Mouse (Mus musculus) urinary bladder, postnatal 10 days (tissue): Measurements from ENCODE around the gene Snapc2.

Experiments used
- DNase-seq: peaks from one replicate; pipeline ENCODE4 v3.0.0; 2022; ENCODE audit warnings: low spot score

The Snapc2 gene

GRCm38 (mm10) chr8:4252934-4253841 is at the start of gene Snapc2:
Gene Snapc2 (plus strand): TSS chr8:4253080.
- peak; percentile 83 for DNase-seq

DNA sequence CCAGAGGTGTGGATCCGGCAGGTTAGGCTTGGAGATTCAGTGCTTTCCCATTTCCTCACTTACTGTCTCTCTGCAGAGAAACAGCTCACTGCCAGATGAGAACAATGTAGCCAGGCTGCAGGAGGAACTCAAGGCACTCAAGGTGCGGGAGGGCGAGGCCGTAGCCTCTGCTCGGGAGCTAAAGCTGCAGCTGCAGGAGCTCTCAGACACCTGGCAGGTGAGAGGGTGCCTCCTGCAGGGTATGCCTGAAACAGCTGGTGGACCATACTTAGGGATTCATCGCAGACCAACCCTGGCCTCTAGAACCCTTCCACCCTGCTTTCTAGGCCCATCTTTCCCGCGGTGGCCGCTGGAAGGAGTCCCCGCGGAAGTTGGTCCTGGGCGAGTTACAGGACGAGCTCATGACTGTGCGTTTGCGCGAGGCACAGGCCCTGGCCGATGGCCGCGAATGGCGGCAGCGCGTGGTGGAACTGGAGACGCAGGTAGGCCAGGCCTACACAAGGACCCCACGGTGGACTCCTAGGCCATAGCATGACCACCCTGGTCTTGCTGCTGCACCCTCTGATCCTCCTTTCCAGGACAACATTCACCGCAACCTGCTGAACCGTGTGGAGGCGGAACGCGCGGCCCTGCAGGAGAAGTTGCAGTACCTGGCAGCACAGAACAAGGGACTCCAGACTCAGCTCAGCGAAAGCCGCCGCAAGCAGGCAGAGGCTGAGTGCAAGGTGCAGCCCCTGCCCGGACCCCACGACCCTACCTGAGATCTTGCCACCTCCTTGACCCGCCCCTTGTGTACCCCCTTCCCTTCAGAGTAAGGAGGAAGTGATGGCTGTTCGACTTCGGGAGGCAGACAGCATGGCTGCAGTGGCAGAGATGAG is 47.4 kb upstream of the Snapc2 start:
- DNase-seq = no peak

DNA sequence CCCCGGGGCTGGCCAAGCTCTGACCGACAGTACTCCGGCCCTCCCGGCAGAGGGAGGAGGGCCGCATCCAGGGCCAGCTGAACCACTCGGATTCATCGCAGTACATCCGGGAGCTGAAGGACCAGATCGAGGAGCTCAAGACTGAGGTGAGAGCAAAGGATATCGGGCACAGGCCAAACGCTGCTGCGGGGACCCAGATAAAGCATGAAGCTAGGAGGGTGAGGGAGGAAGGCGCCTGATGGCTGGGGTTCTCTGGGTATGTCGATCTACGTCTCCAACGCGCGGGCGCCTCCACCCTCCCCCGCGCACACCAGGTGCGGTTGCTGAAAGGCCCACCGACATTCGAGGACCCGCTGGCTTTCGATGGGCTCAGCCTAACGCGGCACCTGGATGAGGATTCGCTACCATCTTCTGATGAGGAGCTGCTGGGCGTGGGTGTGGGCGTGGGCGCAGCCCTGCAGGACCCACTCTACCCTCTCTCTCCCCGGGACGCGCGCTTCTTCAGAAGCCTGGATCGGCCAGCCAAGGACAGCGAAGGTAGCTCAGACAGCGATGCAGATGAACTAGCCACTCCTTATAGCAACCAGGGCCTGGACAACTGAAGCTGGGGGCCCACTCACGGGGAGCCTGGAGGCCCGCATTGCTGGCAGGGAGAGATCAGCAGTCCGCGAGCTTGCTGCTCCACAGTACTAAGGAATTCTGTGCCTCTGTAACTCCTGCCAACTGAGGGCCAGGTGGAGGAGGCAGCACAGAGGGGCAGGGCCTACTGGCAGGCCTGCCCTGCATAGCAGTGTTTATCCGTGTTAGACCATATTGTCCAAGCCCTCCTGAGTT is 46.5 kb upstream of the Snapc2 start:
- no peak for DNase-seq

GRCm38 (mm10) chr8:4207016-4207350 is 45.9 kb upstream of the Snapc2 start:
- no peak for DNase-seq

DNA sequence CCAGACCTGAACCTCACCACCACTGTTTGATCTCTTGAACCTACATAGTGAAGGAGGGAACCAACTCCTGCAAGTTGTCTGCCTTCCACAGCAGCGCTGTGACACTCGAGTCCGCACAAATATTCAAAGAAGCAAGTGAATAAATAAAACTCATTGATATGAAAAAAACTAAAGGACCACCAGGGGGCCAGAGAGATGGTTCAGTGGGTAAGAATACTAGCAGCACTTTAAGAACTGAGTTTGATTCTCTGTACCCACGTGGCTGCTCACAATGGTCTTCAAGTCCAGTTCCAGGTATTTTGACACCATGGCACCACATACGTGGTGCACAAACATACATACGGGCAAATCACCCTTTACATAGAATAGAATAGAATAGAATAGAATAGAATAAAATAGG is 41.8 kb upstream of the Snapc2 start:
- no peak for DNase-seq

GRCm38 (mm10) chr8:4212809-4213209 is 40.1 kb upstream of the Snapc2 start:
- DNase-seq = no peak

DNA sequence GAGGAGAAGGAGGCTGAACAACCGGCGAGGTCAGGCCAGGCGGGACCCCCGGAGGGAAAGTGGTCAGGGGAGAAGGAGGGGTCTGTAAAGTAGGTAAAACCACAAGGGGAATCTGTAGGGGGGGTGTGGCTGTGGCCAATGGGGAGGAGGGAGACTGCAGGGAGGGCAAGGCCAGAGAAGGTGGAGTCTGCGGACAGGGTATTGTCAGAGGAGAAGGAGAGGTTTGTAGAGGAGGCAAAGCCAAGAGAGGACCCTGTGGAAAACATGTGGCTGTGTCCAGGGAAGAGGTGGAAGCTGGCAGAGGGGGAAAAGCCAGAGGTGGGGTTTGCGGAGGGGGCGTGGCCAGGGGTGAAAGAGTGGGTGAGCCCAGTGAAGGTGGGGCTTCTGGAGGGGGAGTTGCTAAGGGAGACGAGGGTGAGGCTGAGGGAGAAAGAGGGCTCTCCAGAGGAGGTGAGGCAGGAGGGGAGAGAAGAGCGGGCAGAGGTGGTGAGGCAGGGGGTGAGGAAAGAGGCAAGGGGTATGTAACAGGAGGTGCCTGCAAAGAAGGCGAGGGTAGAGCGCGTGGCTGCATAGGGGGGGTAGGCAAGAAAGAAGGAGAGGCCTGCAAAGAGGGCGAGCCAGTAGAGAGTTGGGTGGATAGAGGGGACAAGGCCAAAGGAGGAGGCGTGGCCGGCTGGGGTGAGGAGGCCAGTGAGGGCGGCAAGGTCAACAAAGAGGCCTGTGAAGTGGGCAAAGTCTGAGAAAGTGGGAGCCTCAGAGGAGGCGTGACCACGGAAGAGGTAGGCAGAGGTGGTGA is 39.5 kb upstream of the Snapc2 start:
- DNase-seq = no peak

DNA sequence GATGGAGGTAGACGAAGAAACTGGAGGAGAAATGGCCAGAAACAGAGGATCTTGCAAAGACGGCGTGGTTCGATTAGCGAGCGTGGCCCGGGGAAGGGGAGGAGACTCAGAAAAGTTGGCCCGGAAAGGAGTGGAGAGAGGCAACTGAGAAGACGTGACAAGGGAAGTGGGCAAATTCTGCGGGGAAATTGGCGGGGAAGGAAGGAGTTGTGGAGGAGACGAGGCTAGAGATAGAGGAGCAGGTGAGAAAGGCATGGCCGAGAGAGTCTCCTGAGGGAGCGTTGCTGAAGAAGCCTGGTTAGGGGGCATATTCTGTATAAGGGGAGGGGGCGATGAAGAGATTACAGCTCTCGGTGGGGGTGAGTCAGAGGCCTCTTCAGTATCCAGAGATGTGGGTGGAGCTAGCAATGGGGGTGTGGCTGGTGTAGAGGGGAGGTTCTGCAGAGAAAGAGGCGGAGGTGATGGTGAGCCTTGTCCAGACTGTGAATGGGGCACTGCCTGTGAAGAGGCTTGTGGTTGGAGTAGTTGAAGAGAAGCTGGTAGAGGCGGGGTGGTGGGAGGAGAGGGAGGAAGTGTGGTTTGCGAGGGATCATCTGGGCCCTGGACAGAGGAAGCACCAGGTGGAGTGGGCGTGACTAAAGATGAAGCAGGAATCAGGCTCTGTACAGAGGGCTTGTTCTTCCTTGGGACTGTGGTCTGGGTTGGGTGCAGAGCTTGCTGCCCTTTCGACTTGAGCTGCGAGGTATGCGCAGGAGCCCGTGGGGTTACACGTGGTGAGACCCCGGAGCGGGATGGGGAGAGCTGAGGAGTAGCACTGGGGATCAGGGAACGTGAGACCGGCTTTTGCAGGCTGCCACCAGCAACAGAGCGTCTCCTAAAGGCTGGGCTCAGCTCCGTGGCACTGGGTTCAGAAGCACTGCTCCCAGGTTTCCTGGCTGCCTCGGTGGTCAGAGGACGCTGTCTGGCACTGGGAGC is 38.6 kb upstream of the Snapc2 start:
- DNase-seq = no peak

DNA sequence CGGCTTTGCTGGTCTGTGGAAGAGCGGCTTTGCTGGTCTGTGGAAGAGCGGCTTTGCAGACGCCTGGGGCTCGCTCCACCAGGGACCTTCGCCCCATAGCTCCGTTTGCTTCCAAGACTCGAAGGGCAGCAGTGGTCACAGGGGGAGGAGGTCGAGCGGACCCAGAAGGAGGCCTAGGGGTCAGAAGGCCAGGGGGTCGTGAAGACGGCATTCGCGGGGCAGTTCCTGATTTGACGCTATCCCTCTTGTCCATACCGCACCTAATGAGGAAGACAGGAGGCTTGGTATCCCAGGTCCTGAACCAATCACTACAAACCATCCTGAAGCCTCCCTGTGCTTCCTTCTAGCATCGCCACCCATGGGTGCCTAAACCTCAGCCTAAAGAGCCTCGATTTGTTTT is 36.6 kb upstream of the Snapc2 start:
- DNase-seq = no peak

DNA sequence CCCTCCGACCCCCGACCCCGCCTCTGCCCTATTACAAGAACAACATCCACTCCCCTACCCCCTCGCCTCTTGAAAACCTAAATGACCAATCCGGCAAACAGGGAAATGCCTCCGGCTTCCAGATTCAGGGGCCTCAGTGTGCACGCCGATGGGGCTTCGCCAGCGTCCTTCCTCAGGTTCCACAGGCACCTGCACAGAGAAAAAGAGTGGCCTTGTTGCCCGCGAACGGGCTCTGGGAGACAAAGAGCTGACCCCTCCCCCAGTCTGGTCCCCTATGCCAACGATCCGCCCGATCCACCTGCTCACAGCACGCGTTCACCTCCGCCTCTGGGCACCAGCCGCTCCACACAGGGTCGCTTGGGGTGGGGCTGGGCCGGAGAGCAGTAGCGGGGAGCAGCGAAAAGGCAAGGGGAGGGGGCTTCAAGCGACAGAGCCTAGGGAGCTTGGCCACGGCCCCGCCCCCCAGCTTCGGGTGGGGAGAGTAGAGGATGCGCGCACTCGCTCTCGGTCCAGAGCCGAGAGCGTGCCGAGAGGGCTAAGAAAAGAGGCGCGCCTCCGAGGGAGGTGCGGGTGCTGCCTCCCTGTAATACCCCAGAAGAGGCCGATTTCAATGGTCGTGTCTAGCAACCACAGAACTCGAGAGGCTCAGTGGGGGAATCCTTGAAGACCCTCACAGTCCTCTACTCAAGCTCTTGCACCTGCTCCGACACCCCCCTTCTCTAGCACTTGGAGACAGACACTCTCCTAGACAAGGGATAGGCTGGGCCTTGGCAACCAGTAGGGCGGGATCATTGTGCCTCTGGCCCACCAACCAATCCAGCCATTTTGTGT is 35.9 kb upstream of the Snapc2 start, which contains the start of gene Prr36:
Gene Prr36, minus strand, starts transcription at position 669 of the 831 bp plus-strand sequence.
- no peak for DNase-seq

- DNase-seq = no peak
Observed at GRCm38 (mm10) chr8:4219617-4220016, 33.3 kb upstream of the Snapc2 start.

GRCm38 (mm10) chr8:4222059-4222458 is 30.8 kb upstream of the Snapc2 start:
- no peak for DNase-seq

DNA sequence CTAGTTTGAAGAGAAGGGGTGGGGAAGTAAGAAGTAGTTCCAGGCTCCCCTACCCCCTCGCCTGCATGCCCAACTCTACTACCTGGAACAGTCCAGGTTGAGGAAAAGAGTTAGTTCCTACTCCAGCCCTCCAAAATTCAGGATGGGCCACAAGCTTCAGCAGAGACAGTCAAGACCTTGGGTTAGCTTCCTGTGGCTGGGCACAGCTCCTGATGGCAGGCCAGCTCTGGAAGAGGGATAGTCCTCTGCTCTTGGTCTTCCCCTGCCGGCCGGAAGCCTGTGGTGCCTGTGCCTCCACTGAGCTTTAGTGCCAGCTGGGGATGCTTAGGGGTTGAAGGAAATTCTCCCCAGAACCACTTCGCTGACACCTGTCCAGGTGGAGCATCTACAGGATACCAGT is 26.6 kb upstream of the Snapc2 start:
- DNase-seq = no peak

- DNase-seq = no peak
Observed at GRCm38 (mm10) chr8:4226739-4227347, 26.0 kb upstream of the Snapc2 start, which contains the start of gene Lrrc8e. Gene Lrrc8e (plus strand): TSS chr8:4226827.

DNA sequence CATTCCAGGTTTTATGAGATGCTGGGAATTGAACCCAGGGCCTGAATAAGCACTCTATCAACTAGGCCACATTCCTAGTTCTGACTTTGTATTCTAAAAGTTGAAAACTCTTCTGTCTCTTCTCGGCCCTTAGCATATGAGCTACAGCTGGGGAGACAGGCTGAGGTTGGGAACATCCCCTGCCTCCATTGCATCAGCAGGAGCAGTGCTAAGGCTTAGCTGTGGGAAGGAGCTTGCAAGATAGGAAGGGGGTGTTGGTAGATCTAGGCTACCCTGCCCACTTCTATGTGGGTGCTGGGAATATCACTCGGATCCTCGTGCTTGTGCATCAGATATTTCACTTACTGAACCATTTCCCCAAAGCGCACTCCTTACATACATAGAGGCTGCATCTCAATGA is 25.0 kb upstream of the Snapc2 start:
- DNase-seq = no peak

DNA sequence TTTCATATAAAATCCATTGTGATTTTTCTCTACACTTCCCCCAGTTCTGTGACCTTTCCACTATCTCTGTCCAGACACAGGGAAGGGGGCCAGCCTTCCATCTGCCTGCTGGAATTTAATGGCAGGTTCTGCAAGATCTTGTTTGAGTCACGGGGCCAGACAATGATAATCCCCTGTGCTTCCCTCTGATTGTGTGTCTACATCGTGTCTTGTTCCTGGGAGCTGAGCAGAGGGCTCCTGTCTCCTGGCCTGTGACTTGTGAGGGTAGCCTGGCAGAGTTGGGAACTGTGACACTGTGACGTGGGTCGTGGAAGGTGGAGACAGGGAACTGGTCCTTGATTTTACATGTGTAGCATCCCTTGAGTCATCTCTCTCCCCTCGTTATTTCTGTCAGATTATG is 23.1 kb upstream of the Snapc2 start:
- DNase-seq = no peak

DNA sequence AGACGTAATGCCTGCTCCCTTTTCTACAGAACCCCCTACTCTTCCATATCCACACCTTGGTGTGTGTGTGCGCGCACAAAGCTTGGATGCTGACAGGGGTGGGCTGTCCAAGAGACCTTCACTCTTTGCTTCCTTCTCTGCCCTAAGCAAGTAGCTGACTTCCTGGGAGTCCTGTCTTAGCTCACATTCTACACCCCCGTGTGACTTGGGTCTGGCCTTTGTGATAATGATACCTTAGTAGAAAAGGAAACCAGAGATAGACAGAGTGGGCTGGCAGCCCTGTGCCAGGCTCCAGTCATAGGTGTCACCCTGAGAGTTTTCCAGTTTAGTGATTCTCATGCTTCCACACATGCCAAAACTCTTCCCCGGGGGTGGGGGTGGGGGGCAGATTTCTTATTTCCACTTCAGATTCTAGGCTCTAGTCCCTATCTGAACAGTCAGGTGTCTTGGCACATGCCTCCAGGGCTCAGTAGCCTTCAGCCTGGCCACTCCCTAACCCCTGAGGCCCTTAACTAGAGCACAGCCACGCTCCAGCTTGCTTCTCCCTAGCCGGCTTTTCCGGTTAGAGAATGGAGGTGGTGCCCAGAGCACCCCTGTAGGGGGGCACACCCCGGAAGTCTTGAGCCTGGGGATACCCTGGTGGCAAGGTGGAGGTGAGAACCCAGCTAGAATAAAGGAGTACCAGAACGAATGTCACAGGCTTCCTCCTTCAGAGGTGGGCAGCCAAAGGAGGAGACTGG is 22.1 kb upstream of the Snapc2 start:
- no peak for DNase-seq
